Mouse (Mus musculus): ENCODE measurements around the gene Sod3. TPM values are rescaled to one million over a fixed set of nuclear protein-coding genes. Genes with fewer than 3 reads are reported as not detected.

Gene Sod3
- polyA plus RNA-seq, 1 experiment from 2014 or later, result 0.14 TPM

- Histone ChIP-seq H3K4me3 (no peak overlapping the region), H3K9me3 (no peaks in the 10 kb centered on the region), H3K27me3 (no peaks in the 10 kb centered on the region), H3K9ac (no peak overlapping the region), H3K27ac (no peak overlapping the region), H3K4me1 (no peaks in the 10 kb centered on the region), H3K4me2 (no peak overlapping the region), H3K36me3 (no peaks in the 10 kb centered on the region)
- WGBS, result 84% methylated on average over 5 of the region's 5 CpGs
- ATAC-seq (ENCODE audit: insufficient number of reproducible peaks, insufficient read depth, low FRiP score, low TSS enrichment, low read depth), result no peak
These were observed 20.2 kb downstream of the Sod3 start for GRCm38 (mm10) chr5:52383748-52384147.

DNA sequence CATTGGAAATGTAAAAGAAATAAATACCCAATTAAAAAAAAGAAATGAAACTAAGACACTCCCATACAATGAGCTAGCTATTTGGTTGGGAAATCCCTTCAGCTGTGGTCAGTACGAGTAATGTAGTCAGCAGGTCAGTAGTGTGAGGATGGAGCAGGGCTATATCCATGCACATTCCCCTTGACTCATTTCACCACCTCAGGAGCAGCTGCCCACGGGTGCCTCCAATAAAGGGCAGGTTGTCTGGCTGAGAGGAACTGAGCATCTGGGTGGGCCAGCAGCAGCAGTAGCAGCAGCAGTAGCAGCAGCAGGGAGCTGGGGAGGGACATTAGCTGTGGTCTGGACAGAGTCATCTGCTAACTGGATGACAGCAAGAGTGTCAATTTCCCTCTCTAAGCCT, 22.4 kb downstream of the Sod3 start:
- whole genome bisulfite sequencing, result 75% methylated on average over 2 of the region's 2 CpGs
- no peaks in the 10 kb centered on the region for H3K27me3 ChIP-seq

DNA sequence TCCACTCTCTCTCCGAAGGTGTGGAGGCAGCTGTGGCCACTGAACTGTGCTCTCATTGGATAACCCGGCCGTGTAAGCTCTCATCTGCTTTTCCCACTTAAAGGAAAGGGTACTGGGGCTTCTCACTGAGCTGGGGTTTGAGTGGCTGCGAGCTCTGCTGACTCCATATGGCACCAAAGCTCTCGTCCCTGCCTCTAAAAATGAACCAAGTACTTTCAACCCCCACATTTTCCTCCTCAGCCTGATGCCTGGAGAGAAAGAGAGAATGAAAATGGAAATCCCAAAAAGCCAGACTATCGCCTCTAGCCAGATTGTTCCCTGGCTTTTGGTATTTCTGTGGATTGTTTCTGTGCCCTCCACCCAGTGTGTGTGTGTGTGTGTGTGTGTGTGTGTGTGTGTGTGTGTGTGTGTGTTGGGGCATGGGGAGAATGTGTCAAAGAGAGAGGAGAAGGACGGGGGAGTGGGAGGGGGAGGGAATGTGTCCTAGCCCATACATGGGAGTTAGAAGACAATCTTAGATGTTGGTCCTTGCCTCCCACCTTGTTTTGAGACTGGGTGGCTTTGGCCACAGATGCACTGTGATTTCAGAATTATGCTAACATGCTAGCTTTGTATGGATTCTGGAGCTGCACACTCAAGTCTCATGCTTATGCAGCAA, 24.6 kb downstream of the Sod3 start:
- Histone ChIP-seq H3K27ac (no peak overlapping the region), H3K4me1 (no peaks in the 10 kb centered on the region), H3K36me3 (no peaks in the 10 kb centered on the region), H3K4me3 (no peak overlapping the region), H3K9ac (no peak overlapping the region), H3K9me3 (no peaks in the 10 kb centered on the region), H3K4me2 (no peak overlapping the region), H3K27me3 (no peaks in the 10 kb centered on the region)
- ATAC-seq (ENCODE audit: insufficient number of reproducible peaks, insufficient read depth, low FRiP score, low TSS enrichment, low read depth), result no peak
- 74% methylated on average over 7 of the region's 7 CpGs for WGBS

More for the DNA sequence above, 22.4 kb downstream of the Sod3 start:
- no peaks in the 10 kb centered on the region for H3K4me1 ChIP-seq
- H3K36me3 ChIP-seq, result no peaks in the 10 kb centered on the region
- no peak overlapping the region for H3K9ac ChIP-seq
- H3K4me2 ChIP-seq, result no peak overlapping the region
- H3K9me3 ChIP-seq, result no peaks in the 10 kb centered on the region
- no peak overlapping the region for H3K4me3 ChIP-seq
- H3K27ac ChIP-seq, result no peak overlapping the region
- no peak for ATAC-seq (ENCODE audit: insufficient number of reproducible peaks, insufficient read depth, low FRiP score, low TSS enrichment, low read depth)

- Histone ChIP-seq H3K4me1 (no peaks in the 10 kb centered on the region), H3K9ac (no peak overlapping the region), H3K4me2 (no peak overlapping the region), H3K36me3 (no peaks in the 10 kb centered on the region), H3K27me3 (no peaks in the 10 kb centered on the region), H3K9me3 (no peaks in the 10 kb centered on the region), H3K27ac (no peak overlapping the region), H3K4me3 (no peak overlapping the region)
- no peak for ATAC-seq (ENCODE audit: insufficient number of reproducible peaks, insufficient read depth, low FRiP score, low TSS enrichment, low read depth)
- 90% methylated on average over 6 of the region's 6 CpGs for WGBS
These were observed 26.8 kb downstream of the Sod3 start for GRCm38 (mm10) chr5:52390381-52390780.

DNA sequence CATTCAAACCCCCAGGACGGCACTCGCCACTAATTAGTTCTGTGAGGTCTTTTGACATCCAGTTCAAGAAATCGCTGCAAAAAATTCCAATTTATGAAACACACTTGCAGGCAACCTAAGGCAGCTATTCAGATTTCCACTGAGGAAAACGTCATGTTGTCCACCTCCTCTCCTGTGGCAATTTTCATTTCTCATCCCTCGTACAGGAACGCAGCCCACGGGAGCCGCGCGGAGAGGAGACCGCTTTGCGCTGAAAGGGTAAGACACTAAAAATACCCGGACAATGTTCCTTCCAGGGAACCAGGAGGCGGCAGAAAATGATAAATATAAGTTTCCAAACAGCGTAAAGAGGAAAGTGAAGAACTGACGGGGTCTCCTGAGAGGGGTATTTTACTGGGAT, 27.9 kb downstream of the Sod3 start:
- Histone ChIP-seq H3K27me3 (no peaks in the 10 kb centered on the region), H3K4me1 (no peaks in the 10 kb centered on the region), H3K27ac (no peak overlapping the region), H3K4me3 (no peak overlapping the region), H3K9me3 (no peaks in the 10 kb centered on the region), H3K36me3 (no peaks in the 10 kb centered on the region), H3K4me2 (no peak overlapping the region), H3K9ac (no peak overlapping the region)
- no peak for ATAC-seq (ENCODE audit: insufficient number of reproducible peaks, insufficient read depth, low FRiP score, low TSS enrichment, low read depth)
- WGBS, result 75% methylated on average over 16 of the region's 16 CpGs

DNA sequence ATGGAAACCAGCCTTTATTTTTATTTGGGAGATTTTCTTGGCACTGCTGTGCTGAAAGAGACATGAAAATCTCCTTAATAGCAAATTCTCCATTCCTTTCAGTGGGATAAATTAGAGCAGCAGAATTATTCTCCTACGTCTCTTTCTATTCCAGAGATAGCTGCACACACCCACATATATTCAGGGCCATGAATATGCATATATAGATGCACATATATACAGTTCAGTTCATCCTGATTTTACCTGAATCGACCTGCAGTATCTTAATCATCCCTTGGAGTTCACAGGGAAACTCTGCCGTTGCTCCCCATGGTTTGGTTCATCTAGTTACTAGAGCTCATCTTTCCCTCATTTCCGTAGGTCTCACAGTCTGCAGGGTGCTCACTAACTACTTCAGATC, 30.2 kb downstream of the Sod3 start:
- ATAC-seq (ENCODE audit: insufficient number of reproducible peaks, insufficient read depth, low FRiP score, low TSS enrichment, low read depth), result no peak
- H3K27me3 ChIP-seq, result no peaks in the 10 kb centered on the region
- H3K36me3 ChIP-seq, result no peaks in the 10 kb centered on the region
- WGBS, result 75% methylated on average over 4 of the region's 4 CpGs
- no peaks in the 10 kb centered on the region for H3K4me1 ChIP-seq
- no peak overlapping the region for H3K27ac ChIP-seq
- H3K9me3 ChIP-seq, result no peaks in the 10 kb centered on the region
- H3K9ac ChIP-seq, result no peak overlapping the region
- H3K4me3 ChIP-seq, result no peak overlapping the region
- H3K4me2 ChIP-seq, result no peak overlapping the region

- H3K36me3 ChIP-seq, result no peaks in the 10 kb centered on the region
- H3K9me3 ChIP-seq, result no peaks in the 10 kb centered on the region
- no peak overlapping the region for H3K9ac ChIP-seq
- H3K27ac ChIP-seq, result no peak overlapping the region
- no peak for ATAC-seq (ENCODE audit: insufficient number of reproducible peaks, insufficient read depth, low FRiP score, low TSS enrichment, low read depth)
- H3K4me1 ChIP-seq, result no peaks in the 10 kb centered on the region
- no peaks in the 10 kb centered on the region for H3K27me3 ChIP-seq
- 49% methylated on average over 8 of the region's 8 CpGs for WGBS
- H3K4me2 ChIP-seq, result no peak overlapping the region
- H3K4me3 ChIP-seq, result no peak overlapping the region
These were observed 40.8 kb downstream of the Sod3 start for GRCm38 (mm10) chr5:52404373-52404772.

DNA sequence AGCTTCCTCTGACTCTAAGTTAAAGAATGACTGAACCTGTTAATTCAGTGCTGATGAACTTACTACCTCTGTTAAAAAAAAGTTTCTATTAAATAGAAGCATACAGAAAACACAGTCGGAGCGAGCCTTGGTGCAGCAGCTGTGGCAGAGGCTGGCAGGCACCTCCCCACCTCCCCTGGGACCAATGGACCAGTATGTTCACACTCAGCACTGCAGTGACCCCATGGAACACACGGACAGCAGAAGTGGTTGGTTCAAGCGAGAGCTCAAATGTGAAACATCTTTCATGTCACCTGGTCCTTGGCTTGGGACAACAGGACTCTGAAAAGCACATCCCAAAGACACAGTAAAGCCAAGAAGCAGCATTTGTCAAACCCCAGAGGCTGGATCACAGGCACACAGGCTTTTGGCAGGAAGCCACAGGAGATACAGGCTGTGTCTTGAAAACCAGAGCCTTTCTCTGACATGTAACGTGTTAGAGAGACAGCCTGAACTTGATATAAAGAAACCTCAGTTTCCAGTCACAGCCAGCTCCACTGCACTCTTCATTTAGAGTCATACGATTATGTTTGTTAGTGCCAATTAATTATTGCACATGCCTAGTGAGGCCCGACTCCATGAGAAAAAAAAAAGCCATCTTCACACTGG, 45.2 kb downstream of the Sod3 start:
- ATAC-seq (ENCODE audit: insufficient number of reproducible peaks, insufficient read depth, low FRiP score, low TSS enrichment, low read depth), result peak; percentile 54; the same call in 1 of the 2 replicates
- 75% methylated on average over 7 of the region's 7 CpGs for WGBS
- Histone ChIP-seq H3K4me3 (no peak overlapping the region), H3K27ac (no peak overlapping the region), H3K27me3 (no peaks in the 10 kb centered on the region), H3K4me1 (no peaks in the 10 kb centered on the region), H3K9ac (no peak overlapping the region), H3K4me2 (no peak overlapping the region), H3K9me3 (no peaks in the 10 kb centered on the region), H3K36me3 (no peaks in the 10 kb centered on the region)

- Histone ChIP-seq H3K27ac (no peak overlapping the region), H3K36me3 (no peaks in the 10 kb centered on the region), H3K4me1 (no peaks in the 10 kb centered on the region), H3K9ac (no peak overlapping the region), H3K9me3 (no peaks in the 10 kb centered on the region), H3K27me3 (no peaks in the 10 kb centered on the region), H3K4me2 (no peak overlapping the region), H3K4me3 (no peak overlapping the region)
- 87% methylated on average over 12 of the region's 12 CpGs for WGBS
- ATAC-seq (ENCODE audit: insufficient number of reproducible peaks, insufficient read depth, low FRiP score, low TSS enrichment, low read depth), result no peak
These were observed 46.6 kb downstream of the Sod3 start for GRCm38 (mm10) chr5:52410197-52410596.

GRCm38 (mm10) chr5:52411567-52411966, 48.0 kb downstream of the Sod3 start:
- no peaks in the 10 kb centered on the region for H3K4me1 ChIP-seq
- no peaks in the 10 kb centered on the region for H3K27me3 ChIP-seq
- no peak overlapping the region for H3K27ac ChIP-seq
- no peaks in the 10 kb centered on the region for H3K36me3 ChIP-seq
- H3K4me3 ChIP-seq, result no peak overlapping the region
- 46% methylated on average over 3 of the region's 3 CpGs for WGBS
- H3K4me2 ChIP-seq, result no peak overlapping the region
- no peaks in the 10 kb centered on the region for H3K9me3 ChIP-seq
- no peak overlapping the region for H3K9ac ChIP-seq
- no peak for ATAC-seq (ENCODE audit: insufficient number of reproducible peaks, insufficient read depth, low FRiP score, low TSS enrichment, low read depth)

GRCm38 (mm10) chr5:52415193-52415592, 51.6 kb downstream of the Sod3 start:
- Histone ChIP-seq H3K9me3 (no peaks in the 10 kb centered on the region), H3K4me3 (no peak overlapping the region), H3K9ac (no peak overlapping the region), H3K27ac (no peak overlapping the region), H3K4me2 (no peak overlapping the region), H3K36me3 (no peaks in the 10 kb centered on the region), H3K4me1 (no peaks in the 10 kb centered on the region), H3K27me3 (no peaks in the 10 kb centered on the region)
- 97% methylated on average over 1 of the region's 1 CpGs for WGBS
- no peak for ATAC-seq (ENCODE audit: insufficient number of reproducible peaks, insufficient read depth, low FRiP score, low TSS enrichment, low read depth)

- H3K4me2 ChIP-seq, result no peak overlapping the region
- H3K9ac ChIP-seq, result no peak overlapping the region
- no peak overlapping the region for H3K27ac ChIP-seq
- H3K9me3 ChIP-seq, result no peaks in the 10 kb centered on the region
- no peaks in the 10 kb centered on the region for H3K27me3 ChIP-seq
- no peaks in the 10 kb centered on the region for H3K36me3 ChIP-seq
- no peak for ATAC-seq (ENCODE audit: insufficient number of reproducible peaks, insufficient read depth, low FRiP score, low TSS enrichment, low read depth)
- H3K4me1 ChIP-seq, result no peaks in the 10 kb centered on the region
- 85% methylated on average over 6 of the region's 6 CpGs for WGBS
- H3K4me3 ChIP-seq, result no peak overlapping the region
These were observed 52.3 kb downstream of the Sod3 start for GRCm38 (mm10) chr5:52415917-52416316.
